Mouse (Mus musculus) CH12.LX (cell line): Measurements from ENCODE around the gene Gse1.

Source experiments
- JUND ChIP-seq: conservative IDR thresholded peaks from 2 replicates; pipeline ENCODE4 v1.6.1; 2011; ENCODE audit warnings: low read depth, low read length, improper control_type of control experiment
- POLR2A ChIP-seq: IDR thresholded peaks from 2 replicates; pipeline ENCODE4 v1.6.1; 2011; ENCODE audit warnings: low read depth, mild to moderate bottlenecking, improper control_type of control experiment, low read length
- SIN3A ChIP-seq: IDR thresholded peaks from 2 replicates; pipeline ENCODE4 v1.6.1; 2012; ENCODE audit warnings: low read length, improper control_type of control experiment, inconsistent platforms
- ZNF384 ChIP-seq: IDR thresholded peaks from 2 replicates; pipeline ENCODE4 v1.6.1; 2012; ENCODE audit warnings: low read depth, low read length, improper control_type of control experiment, inconsistent platforms

DNA sequence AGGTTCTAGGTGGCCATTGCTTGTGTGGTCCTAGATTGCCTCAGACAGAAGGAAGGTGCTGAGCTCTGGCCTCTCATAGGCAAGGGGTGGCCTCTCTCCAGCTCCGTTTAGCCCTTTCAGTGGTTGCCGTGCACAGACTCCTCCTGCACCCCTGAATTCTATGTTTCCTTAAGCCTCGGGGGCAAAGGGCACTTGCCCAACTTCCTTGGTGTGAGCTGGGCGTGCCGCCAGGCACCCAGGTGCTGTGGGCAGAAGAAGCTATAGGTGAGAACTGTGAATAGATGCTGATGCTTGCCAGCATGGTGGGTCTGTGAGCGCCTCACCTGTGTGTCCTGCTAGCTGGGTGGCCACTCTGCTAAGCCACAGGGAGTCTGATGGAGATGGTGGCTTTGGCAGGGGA, 138.6 kb downstream of the Gse1 start:
- TF ChIP-seq SIN3A (no peak), ZNF384 (no peak), JUND (no peak), POLR2A (no peak)
